Mouse (Mus musculus) brain, embryonic 18.5 days (tissue): ENCODE results near the gene Osr1.

Source experiments
- DNase-seq: peaks from one replicate; pipeline ENCODE4 v3.0.0-alpha.2; 2012; ENCODE audit warnings: low read depth, low spot score

Gene Osr1

DNA sequence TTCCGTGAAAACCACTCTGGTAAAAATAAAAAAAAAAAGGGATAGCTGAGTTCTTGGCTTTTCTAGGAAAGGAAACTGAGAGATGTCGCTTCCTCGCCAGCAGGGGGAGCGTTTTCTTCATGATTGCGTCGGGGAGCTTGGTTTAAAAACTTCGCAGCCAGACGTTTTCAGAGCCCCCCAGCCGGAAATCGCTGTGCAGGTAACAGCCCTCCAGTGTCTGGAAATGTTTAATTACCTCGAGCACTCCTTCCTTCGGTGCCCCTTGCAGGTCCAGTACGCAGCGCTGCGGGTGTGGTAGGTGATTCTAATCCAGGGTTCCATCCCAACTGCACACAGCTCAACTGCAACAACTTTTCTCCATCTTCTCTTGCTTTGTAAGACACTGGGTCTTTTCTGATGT lies at the start of gene Osr1:
Osr1 (plus strand) TSS at position 146 of the 400 bp plus-strand sequence.
- DNase-seq: no peak

DNA sequence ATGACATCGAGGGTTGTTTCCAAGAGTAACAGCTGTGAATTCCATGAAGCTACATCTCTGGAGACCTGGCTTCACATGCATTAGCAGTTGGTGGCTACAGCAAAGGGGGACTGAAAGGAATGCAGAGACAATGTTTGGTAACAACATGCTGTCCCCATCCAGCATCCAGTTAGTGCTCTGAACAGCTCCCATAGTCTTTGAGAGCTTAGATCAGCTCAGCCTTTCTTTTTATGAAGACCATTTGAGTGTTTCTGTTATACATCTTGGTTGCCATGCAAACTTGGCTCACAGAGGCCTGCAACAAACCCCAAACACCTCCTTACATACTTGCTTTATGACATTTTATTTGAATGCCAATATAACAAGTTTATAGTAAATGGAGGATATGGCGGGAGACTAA lies 19.6 kb upstream of the Osr1 start:
- DNase-seq: no peak

DNA sequence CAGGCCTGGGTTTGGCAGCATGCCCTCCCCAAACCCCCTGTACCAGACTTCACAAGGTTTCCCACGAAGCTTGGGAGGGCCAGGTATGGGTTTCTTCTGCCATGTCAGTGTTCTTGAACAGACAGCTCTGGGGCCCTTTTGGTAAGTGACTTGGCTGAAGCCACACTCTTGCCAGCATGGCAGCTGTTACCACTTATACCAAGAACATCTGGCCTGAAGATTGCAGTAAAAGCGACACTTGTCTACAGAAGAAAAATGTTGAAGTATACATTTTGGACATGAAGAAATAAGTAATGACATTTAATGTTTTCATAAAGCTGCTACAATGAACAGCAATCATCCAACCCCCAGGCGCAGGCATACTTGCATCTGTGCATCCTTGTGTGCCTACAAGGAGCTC lies 5.0 kb upstream of the Osr1 start:
- no peak for DNase-seq

DNA sequence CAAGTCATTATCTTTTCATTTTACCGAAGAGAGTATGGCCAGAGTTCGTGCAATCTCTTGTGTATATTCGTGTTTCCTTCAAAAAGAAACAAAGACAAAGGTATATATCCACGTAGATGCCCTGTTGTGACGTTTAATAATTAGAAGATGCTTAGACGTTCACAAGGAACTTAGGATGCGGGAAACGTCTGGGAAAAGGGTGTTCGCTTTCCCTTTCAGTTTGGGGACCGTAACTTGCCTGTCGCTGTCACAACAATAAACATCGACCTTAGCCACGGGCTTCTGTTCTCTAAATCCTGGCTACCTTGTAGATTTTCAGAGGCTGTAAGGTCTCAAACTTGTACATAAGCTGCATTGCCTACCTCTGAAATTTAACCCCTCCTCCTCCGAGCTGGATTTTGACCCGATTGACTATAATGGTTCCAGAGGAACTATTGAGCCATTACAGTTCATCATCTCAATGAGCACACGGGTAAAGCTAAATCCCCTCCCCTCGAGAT lies 630 bp downstream of the Osr1 start:
- no peak for DNase-seq

DNA sequence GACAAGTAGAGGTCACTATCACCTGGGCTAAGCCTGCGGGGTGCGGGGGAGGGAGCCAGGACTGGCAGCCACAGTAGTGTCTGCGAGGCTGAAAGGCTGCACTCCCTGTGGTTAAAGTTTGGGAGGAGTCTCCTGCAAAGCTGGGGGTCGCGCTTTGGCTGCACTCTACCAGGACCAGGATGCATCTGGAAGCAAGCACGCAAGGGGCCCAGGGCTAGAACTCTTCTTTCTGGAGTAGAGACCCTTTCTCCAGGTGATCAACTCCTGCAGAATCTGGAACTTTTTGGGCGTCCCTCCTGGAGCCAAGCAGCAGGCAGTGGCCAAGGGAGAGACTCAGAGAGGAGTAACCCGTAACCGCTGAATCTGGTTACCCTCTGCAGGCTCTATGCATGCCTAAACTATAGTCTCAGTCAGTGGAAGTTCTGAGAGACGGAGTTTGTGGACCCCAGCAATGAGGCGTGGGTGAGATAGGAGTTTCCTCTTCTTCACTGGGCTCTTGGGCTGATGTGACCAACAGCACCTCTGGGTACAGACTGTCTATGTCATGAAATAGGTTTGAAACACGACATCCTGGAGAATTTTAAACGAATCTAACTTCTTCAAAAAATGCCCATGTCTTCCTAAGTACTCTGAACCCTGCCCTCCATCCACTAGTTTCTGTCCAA lies 1.5 kb downstream of the Osr1 start:
- no peak for DNase-seq

DNA sequence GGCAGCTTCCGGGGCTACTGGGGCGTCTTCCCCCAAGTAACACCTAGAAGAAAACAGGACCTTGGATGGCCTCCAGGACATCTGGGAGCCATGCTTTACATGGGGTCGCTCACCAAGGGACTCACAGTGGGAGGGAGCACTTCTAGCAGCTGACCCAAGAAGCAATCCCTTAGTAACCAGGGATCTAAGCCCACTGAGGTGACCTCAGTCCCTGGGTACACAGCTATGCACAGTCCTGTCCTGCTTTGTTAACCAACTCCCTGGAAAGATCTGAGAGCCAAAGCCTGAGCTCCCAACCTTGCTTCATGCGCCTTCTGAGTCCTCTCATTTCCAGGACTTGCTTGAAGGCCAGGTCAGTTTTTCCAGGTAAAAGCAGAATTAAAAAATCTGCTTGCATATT lies 2.1 kb downstream of the Osr1 start:
- no peak for DNase-seq

DNA sequence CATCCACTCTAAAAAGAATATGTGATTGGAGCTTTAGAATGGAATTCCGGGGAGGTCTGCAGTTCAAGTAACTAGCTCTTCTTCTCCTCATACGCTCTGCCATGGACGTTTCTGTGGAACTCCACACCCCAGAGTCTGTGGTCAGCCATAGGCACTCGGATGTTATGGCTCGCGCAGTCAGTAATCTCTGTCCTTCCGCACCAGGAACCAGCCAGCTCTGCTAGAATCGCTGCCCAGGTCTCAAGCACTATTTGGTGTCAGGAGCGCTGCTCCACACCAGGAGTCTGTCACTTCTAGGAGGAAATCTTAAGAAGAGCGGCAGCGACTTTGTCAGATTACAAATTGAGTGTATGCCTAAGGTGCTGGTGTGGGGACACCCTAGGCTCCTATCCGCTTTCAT lies 3.8 kb downstream of the Osr1 start:
- no peak for DNase-seq

DNA sequence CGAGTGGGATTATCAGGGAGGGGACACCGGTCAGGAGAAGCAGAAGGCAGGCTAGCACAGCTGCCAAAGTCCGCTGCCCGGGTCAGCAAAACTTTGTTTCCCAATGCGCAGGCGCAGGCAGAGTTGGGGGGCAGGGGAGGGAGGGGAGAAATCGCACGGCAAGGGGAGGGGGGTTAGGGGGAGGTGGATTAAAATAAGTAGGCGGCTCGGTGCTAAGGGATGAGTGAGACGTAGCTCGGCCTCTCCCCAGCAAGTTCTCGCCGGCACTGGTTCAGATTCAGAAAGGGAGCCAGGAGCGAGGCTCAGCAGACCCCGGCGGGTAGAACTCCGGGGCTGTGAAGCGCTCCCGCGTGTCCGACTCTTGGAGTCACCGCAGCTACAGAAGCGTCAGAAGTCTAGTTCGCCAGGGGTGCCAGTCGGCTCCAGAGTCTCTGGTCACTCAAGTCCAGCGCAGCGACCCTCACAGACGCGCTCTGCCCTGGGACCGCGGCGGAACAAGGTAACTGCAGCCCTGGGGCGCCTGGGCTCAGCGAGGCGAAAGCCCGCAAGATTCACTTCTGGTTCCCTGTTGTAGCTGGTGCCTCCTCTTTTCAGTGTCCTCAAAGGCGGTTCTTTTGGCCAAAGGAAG lies 4.4 kb downstream of the Osr1 start:
- no peak for DNase-seq

DNA sequence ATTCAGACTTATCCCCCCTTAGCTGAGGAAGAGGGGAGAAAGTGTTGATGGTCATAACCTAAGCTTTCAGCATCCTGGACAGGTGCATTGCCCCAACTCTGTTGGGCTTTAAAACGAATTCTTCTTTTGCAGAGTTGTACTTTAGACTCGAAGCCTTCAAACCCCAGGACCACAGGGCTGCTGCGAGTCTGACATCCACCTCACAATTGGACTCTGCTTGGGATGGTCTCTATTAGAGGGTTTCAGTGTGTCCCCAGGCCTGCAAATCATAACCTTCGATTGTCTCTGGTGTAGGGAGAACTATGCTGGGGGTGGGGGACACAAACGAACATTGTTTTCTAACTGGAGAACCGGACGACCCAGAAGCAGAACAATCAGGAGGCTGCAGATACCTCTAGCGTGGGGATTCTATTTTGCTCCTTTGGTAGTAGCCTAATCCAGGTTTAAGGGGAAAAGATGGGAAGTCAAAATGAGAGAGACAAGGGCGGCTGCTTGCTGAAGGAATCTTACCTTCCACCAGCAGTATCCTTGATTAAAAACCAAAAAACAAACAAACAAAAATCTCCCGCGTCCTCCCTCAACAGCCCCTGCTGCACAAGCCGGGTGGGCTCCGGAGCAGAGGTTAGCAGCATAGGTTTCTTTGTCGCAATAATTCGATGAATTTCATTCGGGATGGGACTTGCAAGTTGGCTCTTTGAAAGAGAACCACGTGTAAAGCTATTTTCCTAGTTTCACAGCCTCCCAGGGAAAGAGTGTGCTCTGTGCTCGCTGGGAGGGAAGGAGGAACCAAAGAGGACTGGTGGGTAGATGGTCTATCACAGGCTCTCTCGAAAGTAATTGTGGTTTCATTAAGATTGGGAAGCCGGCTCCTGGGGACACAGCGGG lies 5.5 kb downstream of the Osr1 start:
- no peak for DNase-seq

DNA sequence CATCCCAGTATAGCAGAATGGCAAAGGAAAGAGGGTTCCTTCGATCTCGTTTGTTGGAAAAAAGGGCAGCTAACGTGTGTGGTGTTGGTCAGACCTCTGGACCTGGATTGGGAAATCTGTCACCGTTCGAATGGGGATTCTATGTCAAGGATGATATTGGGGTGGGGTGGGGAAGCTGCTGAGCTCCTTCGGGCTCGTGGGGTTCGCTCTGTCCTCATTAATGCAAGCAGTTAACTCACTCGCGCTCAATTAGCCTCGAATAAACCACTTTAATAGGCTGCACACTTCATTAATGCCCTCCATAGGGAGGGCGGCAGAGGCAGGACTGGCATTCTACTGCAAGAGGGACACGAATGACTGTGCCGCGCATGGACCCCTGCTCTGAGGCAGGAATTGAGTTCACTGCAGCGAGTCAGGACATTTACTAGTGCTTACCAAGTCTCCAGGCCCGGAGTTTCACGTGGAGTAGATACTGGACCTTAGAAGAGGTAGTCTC lies 6.2 kb downstream of the Osr1 start:
- no peak for DNase-seq

DNA sequence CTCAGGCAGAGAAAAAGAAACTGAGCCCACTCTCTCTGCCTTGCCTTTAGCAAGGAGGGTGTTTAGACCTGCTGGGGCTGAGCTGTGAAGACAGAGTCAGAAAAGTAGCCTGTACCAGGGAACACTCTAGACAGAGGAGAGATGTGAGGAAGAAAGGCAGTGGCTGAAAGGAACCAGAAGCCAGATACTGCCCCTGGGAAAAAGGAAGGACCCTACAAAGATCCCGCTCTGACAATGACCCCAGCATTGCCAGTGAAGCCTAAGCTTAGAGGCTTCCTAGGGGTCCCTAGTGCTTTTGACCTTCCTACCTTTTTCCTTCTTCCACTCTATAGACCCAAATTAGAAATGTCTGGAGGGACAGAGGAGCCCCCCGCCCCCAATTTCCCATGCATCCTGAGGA lies 7.7 kb downstream of the Osr1 start:
- DNase-seq: no peak

DNA sequence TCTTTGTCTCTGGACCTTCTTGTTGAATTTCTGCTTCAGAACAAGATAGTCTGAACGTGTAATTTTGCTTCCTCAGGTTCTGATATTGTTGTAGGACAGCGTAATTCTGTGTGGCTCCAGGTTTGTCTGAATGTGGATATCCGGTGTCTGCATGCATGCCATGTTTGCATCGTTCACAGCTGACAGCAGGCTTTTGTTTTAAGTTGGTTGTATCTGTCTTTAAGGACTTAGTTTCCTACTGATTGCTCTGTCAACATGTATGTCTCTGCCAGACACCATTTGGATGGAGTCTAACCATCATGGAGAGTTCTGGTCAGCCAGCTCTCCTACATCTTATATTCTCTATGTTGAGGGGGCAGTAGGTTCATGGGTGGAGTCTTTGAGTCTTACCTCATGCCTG lies 8.7 kb downstream of the Osr1 start:
- DNase-seq: no peak

DNA sequence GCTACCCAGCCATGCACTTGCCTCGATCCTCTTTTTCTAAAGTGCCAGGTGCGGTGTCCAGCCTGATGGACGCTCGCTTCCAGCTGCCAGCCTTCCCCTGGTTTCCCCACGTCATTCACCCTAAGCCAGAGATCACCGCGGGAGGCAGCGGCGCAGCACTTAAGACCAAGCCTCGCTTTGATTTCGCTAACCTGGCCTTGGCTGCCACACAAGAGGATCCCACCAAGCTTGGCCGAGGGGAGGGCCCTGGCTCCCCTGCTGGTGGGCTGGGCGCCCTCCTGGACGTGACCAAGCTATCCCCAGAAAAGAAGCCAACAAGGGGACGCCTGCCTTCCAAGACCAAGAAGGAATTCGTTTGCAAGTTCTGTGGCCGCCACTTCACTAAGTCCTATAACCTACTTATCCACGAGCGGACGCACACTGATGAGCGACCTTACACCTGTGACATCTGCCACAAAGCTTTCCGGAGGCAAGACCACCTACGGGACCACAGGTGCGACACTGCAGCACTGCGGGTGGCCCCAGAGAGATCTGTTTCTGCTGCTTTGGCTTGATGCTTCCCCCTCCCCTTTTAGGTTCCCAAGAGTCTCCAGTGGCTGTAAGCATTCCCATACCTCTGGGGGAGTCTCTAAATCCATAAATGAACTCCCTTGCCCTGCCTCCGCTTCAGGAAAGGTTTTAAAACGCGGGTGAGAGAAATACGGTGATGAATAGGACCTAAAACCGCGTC lies 9.6 kb downstream of the Osr1 start:
- no peak for DNase-seq

DNA sequence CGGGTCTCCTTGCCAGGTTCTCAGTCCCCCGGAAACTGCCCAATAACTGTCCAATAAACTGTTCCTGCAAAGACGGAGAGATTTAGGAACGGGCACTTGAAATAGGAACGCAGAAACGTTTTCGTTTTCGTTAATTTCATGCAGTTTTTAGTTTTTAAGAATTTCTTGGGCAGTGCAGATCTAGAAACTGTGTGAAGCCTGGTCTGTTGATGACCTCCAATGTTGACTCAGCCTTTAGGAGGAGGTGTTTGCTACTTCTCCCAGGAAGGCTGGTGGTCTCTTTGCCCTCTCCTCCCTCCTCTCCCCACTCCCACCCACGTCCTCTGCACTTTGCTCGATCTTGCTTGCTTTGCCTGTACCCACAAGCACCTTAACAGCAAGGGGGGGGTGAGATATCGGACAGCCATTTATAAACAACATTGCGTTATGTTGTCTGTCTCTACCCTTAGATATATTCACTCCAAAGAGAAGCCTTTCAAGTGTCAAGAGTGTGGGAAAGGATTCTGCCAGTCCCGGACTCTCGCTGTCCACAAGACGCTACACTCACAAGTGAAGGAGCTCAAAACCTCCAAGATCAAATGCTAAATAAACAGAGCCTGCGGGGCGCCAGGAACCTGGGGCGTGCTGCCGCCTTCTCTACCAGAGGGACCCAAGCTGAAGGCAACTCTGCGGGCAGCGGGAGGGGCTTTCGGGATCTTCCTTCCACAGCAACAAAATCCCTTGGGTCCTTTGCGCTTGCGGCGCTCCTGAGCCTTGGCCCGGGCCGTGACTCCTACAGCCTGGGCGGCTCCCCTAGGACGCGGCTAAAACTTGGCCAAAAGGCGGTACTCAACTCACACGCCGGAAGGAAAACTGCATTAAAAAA lies 10.4 kb downstream of the Osr1 start:
- DNase-seq: no peak

DNA sequence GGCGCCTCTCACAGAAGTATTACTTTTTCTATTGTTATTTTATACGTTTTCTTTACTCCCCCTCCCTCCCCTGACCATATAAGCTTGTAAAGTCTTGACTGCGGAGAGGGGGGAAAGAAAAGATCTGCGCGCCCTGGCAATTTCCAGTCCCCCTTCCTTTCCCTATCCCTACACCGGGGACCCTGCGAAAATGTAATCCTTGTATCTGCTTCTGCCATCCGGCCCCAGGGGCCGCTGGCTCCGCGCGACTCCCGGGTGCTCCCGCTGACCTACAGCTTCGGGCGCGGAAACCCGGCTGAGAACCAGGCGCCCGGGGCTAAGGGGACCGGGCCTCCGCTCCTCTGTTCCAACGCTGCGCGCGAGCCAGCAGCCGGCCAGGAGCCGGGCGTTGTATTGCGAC lies 11.1 kb downstream of the Osr1 start:
- no peak for DNase-seq

DNA sequence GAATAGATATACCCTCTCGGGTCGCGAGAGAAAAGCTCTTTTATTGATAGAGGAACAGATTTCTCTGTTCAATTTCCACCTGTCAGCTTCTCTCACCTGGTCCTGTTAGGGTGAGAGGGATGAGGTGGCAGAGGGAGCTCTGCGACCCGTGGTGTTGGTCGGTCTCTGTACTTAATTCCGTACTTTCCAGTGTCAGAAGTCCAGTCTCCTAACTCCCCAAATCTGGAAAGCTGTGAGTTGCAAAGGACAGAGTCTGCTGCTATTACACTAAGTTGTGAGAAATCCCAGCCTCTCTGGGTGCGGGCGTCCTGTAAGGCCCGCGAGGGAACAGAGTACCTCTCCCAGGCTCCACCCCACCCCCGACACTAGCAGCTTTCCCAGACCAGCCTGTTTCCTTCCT lies 11.6 kb downstream of the Osr1 start:
- DNase-seq: no peak

DNA sequence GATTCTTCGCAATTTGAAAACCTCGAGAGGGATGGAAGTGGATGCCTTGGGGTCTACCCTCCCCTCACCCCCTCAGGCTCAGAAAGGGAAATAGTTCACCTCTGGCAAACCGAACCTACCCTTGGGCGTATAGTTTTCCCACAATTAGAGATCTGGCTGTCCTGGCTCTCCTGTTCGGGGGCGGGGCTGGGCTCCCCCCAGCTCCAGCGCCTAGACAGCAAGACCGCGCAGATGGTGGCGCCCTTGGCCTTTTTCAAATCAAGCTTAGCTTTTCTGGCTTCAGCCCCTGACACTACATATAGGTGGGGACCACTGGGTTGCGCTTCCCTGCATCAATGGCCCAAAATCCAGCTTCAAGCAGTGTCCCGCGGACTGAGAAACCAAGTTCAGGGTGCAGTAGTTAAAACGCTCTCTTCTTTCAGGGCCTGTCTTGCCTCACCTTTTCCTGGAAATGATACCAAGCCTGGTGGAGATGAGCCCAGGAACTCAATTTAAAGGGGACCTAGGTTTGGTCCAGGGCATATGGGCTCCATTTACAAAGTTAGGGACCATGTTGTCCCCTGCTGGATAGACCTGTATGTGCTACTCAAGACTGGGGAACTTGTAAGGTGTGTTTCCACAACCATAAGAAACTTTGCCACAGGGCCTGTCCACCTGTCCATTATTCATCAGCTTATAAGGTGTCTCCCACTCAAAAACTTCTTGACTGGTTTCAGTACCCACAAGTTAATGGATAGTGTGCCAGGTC lies 12.5 kb downstream of the Osr1 start:
- no peak for DNase-seq

DNA sequence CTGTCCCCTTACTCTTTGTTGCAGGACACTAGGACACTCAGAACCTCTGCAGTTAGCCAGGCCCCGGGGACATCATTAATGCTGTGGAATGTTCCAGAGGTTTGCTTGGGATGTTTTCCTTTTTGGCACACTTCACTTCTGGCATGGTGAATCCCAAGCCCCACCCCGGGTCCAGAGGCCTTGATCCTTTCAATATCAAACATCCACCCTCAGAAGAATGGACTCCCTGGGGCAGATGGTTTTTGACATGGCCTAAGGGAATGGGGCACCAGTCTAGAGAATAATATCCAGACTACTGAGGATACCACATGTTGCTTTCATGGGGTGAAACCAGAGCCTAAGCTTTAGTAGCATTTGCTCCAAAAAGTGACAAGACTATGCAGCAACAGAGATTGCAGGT lies 13.5 kb downstream of the Osr1 start:
- DNase-seq: no peak

DNA sequence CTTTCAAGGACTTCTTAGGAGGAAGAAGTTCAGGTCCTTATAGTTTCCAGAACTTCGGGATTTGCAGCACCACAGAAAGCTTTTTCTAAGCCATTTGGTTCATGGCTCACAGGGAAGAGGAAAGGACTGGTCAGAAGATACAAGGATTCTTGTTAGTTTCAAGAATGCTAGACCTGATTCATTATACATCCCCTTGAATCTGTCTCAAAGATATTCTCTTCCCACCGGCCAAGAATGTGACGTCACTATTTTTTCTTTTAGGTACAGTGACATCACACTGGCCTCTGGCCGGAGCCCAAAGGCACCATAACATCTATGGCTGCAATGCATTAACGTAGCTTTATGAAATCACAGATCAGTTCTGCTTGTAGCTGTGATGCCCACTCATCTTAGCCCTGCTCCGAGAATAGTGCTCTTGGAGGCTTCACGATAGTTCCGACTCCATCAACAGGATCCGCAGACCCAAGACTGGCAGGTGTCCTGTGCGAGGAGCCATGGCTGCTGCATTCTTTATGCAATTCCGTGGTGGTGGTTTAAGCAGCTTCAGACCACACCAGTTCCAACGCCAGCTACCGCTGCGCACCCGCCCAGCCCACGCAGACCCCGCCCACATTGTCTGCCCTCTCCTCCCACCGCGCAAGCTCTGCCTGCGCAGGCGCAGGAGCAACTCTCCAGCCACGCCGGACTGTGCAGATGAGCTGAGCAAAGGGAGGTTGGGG lies 14.6 kb downstream of the Osr1 start:
- DNase-seq: no peak
